Mouse (Mus musculus): ENCODE results near the gene Insm2.
"Not testable (repeated sequence)": the region's sequence is repeated elsewhere in the genome, so short reads cannot be mapped to it uniquely, and the experiment has no call there.

Gene Insm2

DNA sequence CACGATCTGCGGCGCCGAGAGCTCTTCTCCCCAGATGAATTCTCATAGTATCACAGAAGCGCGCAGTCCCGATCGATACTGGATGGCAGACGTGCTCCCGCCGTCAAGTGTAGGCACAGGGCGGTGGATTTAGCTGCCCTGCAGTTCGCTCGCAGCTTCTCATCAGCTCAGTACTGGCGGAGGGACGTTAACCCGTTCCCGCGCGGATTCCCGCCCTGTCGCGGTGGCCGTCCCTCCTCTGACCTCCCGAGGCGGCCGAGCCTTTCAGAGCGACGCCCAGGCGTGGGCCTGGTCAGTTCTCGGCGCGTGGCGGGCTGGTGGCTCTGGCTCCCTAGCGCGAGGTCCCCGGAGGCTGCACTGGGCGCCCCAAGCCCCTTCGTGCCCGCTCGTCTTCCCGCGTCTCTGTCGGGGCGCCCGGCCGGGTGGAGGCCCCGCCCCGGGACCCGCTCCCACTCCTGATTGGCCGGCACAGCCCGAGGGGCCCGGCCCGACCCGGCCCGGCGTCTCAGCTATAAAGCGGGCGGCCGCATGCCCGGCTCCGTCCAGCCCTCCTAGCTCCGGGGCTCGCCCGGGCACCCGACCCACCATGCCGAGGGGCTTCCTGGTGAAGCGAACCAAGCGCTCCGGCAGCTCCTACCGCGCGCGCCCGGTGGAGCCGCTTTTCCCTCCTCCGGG, at the start of gene Insm2:
Insm2 (plus strand) TSS at position 541 of the 675 bp plus-strand sequence.
- DNase-seq (ENCODE audit: low spot score) = no peak

DNA sequence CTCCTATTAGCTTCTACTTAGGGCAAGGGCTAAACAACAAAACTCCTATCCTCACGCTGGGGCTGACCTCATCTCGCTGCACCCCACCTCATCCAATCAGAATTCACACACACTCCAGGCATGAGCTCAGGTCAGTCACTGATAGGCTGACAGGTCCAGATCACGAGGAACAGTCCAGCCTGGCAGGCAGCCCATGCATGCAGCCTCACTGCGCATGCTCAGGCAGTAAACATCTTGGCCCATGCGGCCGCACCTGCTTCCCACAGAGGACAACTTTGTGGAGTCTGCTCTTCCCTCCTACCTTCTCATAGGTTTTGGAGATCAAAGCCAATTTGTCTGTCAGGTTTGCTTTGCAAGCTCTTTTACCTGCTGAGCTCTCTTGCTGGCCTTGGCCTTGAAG, 44.3 kb upstream of the Insm2 start:
- DNase-seq (ENCODE audit: low spot score) = not testable (repeated sequence)

DNA sequence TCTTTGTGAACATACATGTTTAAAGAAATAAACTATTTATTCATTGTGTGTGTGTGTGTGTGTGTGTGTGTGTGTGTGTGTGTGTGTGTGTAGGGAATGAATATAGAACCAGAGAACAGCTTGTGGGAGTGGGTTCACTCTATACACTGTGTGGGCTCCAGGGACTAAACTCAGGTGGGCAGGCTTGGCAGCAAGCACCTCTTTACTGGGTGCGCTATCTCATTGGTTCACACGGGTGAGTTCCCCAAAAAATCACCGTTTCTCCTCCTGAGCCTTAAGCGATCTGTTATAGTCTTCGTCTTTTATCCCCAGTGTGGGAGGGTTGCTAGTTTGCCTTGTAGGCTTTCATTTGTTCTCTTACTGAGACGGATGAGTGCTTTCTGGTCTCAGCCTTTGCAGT, 41.4 kb upstream of the Insm2 start:
- DNase-seq (ENCODE audit: low spot score) = no peak

DNA sequence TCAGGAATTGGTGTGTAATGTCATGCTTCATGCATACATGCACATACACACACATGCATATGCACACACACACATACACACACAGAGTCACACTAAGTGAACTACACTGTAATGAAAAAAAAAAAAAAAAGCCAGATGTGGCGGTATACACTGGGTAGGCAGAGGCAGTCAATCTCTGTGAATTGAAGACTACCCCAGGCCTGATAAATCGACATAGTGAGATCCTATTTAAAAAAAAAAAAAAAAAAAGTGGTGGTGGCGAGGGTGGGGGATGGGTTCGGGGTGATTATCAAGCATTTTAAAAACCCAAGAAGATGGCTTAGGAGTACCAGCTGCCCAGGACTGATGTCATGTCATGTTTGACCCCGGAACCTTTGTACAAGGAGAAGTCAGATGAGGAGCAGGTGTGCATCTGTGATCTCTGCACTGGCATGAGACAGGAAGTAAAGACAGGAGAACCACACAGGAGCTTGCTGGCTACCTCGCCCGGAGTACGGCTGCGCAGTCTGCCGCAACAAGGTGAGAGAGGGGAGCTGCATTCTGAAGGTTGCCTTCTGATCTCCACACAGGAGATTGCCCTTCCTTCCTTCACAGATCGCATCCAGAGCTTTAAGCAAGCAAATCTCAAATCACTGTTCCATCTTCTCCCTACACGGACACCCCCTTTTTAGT, 39.9 kb upstream of the Insm2 start:
- no peak for DNase-seq (ENCODE audit: low spot score)

DNA sequence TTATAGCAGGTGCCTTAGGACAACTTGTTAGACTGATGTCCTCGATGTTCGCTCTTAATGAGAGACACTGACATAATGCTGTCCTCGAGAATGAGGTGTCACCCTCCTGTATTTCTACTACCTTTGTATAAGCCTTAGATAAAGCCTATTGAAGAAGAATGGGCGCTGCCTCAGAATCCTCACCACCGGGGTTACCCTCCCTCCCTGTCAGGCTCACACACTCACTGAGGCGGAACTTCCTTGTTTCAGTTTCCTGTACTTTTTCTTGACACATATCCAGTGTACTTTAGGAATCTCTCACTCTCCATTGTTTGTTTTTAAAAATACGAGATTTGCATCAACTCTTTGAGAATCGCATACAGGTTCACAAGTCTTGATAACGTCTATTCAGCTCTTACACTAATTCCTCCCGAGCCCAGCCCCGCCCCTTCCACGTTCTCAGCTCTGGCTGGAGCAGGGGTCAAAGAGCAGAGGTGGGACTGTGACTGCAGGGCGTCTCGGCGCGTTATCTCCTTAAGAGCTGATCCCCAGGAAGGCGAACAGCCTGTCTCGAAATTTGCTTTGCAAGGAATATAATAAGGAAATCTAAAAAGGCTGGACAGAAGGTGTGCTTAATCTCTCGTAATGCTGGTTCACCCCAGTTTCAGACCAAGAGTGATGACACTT, 39.1 kb upstream of the Insm2 start:
- DNase-seq (ENCODE audit: low spot score) = no peak

DNA sequence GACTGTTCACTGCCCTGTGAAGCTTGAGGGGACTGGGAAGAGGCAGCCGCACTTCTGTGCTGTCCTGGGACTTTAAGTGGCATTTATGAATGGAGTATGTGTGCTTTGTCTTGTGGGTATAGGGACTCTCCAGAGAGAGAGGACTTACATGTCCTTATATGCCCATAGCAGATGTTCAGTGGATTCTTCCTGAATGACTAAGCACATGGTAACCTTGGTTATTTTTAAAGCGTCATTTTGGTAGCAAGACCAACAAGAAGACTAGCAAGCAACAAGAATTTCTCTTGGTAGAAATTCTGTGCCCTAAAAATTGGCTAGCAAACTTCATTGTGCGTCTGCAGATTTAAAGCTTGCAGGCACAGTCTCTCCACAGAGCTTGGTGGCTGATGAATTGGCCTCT, 35.5 kb upstream of the Insm2 start:
- DNase-seq (ENCODE audit: low spot score) = no peak

DNA sequence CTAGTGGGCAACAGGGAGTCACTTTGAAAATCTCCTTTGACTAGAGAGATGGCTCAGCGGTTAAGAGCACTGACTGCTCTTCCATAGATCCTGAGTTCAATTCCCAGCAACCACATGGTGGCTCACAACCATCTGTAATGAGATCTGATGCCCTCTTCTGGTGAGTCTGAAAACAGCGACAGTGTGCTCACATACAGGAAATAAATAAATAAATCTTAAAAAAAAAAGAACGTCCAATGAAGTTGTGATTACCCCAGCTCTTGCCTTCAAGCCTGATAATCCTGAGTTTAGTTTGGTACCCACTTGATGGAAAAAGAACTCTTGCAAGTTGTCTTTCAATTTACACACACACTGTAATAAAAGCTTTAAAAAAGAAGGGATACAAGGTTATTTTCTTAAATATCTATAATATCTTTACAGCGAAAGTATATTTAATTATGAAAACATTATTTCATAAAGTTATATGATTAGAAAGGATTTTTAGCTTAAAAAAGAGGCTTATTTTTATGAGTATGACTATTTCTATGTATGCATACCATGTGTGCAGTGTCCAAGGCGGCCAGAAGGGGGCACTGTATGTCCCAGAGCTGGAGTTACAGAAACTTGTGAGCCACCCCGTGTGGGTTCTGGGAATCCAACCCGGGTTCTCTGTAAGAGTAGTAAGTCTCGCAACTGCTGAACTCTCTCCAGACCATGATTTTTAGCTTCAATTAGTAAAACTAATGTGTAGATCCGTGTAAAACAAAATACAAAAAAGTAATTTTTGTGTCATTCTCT, 34.9 kb upstream of the Insm2 start:
- no peak for DNase-seq (ENCODE audit: low spot score)

DNA sequence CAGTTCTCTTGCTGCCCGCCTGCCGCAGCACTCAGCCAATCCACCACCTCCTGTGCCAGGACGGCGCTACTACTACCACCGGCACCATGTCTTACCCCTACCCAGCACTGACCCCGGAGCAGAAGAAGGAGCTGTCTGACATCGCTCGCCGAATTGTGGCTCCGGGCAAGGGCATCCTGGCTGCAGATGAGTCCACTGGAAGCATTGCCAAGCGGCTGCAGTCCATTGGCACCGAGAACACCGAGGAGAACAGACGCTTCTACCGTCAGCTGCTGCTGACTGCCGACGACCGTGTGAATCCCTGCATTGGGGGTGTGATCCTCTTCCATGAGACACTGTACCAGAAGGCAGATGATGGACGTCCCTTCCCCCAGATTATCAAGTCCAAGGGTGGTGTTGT, 34.0 kb upstream of the Insm2 start, which contains the start of gene Aldoart2:
Aldoart2 (plus strand) TSS at position 34 of the 400 bp plus-strand sequence.
- DNase-seq (ENCODE audit: low spot score) = no peak

DNA sequence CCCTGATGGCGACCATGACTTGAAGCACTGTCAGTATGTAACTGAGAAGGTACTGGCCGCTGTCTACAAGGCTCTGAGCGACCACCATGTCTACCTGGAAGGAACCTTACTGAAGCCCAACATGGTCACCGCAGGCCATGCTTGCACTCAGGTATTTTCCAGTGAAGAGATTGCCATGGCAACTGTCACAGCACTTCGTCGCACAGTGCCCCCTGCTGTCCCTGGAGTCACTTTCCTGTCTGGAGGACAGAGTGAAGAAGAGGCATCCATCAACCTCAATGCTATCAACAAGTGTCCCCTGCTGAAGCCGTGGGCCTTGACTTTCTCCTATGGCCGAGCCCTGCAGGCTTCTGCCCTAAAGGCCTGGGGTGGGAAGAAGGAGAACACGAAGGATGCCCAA, 33.4 kb upstream of the Insm2 start:
- no peak for DNase-seq (ENCODE audit: low spot score)

DNA sequence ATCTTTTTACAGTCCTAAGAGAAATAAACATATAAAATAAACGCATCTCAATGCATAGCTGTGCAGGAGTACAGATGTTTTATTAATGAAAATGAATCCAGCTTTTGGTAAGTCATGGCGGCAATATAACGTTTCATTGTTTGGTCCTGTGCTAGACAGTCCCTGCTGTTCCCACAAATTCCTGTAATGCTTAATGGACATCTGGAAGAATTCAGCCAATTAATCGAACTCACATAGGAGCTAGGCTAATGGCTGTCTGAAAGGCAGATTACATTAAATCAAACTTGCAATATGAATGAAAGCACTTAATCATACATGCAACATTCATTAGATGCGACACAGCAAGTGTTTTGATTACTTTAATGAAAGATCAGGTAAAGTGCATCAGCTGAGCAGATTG, 32.4 kb upstream of the Insm2 start:
- DNase-seq (ENCODE audit: low spot score) = no peak

DNA sequence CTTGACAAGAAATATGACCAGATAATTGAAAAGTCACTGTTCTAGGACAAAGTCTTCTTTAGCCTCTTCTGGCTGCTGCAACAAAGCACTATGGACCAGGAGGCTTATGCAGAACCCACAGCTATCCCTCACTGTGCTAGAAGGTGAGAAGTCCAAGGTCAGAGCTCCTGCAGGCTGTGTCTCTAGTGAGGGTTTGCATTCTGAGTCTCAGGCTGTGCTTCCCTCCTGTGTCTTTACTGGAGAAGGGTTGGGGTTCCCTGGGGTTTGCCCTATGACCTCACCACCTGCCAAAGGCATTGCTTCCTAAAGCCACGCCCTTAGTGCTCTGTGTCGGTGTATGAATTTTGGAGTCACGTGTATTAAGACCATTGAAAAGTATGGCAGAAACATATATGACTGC, 30.8 kb upstream of the Insm2 start:
- no peak for DNase-seq (ENCODE audit: low spot score)

DNA sequence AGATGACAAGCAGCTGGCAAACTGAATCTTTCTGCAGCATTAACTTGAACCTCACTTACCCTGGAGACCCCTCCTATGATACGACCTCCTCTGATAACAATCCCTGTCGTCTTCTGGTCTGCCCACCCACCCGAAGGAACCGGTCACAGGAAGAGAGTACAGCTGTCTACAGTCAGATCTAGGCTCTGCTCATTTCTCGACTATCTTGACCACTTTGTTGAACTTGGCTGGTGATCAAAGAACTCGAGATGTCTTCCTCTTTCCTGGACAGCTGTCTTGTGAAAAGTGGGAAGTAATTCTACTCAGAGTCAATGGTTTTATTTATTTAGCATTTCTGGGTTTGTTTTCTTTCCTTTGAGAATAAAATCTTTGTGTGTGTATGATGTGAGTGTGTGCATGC, 29.6 kb upstream of the Insm2 start:
- no peak for DNase-seq (ENCODE audit: low spot score)

DNA sequence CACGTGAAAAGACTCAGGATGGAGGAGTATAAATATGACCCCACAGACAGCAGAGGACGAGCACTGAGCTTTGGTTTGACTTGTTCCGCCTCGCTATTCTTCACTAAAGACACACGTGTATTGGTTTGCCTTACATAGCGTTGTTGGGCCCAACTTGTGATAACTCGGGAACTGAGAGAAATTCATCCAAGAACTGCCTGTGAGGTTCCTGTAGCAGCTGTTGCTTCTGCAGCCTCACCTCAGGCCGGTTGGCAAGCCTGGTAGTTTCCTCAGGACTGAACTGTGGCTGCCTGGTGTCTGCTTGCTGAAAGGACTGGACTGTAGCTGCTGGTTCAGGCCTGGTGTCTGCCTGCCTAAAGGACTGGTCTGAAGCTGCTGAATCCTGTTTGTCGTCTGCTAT, 28.6 kb upstream of the Insm2 start:
- DNase-seq (ENCODE audit: low spot score) = no peak

DNA sequence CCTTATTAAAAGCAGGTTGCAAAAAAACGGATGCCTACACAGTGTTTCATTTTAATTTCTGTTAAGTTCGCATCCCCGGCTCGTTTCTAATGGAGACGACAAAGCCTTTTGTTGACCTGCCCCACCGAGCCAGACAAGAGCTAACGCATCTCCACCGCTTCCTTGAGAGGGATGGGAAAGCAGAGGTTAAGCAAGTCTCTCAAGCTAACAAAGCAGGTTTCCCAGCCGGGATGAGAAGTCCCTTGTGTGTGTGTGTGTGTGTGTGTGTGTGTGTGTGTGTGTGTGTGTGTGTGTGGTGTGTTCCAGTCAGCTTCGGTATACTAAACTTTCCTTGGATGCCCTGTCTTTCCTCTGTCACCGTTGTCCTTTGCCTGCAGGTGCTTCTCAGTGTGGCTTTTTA, 28.0 kb upstream of the Insm2 start:
- no peak for DNase-seq (ENCODE audit: low spot score)

DNA sequence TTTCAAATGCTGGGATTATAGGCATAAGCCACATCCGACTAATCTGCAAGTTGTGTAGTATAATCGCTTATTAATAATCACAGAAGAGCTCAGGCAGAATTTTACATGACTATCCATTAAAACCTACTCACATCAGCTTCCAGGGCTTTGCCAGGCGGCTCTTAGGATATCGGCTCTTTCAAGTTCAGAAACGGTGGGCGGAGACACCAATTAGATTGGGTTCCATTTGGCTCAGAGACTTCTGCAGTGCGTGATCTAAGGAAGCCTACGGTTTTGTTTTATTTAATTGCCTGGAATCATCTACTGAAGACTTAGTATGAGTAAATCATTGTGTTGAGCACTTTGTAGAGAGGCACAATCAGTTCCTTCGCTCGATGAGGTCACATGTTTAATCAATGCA, 27.6 kb upstream of the Insm2 start:
- no peak for DNase-seq (ENCODE audit: low spot score)

DNA sequence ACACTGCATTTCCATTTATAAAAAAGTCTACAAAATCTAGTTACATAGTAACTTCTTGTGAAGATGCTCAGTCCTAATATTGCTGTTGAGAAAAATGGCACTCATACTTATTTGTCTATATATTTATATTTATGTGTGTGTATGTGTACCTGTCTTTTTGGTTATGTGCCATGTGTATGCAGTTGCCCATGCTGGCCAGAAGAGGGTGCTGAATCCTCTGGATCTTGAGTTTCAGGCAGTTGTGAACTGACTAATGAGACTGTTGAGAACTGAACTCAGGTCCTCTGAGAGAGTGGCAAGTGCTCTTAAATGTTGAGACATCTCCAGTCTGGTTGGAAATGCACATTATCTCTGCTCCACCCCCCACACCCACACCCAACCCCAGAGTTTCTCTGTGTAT, 26.1 kb upstream of the Insm2 start:
- DNase-seq (ENCODE audit: low spot score) = no peak

DNA sequence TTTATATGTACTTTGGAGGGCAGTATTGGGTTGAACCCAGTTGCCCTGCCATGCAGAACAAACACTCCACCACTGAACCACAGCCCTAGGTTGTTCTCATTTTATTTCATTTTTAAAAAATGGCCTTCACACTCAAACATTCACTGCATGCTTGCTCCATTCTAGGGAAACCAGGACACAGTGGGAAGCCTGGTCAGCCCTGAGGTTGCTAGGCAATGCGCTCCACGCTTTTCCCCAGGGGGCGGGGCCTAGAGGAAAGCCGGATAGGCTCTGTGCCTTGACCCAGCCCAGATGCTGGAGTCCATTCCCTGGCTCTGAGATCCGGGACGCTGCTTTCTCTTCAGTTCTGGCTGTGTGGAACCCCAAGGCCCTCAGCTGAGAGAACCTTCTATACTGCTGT, 25.4 kb upstream of the Insm2 start:
- DNase-seq (ENCODE audit: low spot score) = no peak

DNA sequence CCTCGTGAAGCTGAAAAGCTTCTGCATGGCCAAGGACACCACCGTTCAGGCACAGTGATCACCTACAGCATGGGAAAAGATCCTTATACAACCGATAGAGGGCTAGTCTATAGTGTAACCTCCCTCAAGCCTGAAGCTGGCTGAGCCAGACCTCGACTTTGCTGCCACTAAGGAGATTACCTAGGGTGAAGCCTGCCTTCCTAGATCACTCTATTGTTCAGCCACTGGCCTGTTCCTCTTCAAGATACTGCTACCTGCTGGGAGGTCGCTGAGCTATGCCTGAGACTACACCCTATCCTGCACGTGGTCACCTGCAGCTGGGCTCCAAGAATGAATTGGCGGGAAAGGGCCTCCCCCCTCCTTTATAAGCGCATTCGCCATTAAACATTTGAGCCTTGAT, 12.3 kb upstream of the Insm2 start:
- not testable (repeated sequence) for DNase-seq (ENCODE audit: low spot score)

DNA sequence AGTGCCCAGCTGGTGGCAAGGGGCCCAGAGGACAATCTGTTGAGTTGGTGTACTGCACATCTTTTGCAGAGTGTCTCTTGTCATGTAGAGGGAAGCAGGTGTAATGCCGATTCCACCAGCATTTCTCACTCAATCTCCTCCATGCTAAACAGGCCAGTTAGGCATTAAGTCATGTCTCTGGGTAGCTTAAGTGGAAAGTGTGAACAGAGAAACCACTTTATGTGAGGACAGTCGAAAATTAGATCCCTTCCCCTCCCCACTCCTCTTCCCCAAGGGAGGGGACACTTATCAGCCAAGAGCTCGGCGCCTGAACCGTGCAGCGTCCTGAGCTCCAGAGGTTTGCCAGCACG, 715 bp upstream of the Insm2 start:
- no peak for DNase-seq (ENCODE audit: low spot score)

DNA sequence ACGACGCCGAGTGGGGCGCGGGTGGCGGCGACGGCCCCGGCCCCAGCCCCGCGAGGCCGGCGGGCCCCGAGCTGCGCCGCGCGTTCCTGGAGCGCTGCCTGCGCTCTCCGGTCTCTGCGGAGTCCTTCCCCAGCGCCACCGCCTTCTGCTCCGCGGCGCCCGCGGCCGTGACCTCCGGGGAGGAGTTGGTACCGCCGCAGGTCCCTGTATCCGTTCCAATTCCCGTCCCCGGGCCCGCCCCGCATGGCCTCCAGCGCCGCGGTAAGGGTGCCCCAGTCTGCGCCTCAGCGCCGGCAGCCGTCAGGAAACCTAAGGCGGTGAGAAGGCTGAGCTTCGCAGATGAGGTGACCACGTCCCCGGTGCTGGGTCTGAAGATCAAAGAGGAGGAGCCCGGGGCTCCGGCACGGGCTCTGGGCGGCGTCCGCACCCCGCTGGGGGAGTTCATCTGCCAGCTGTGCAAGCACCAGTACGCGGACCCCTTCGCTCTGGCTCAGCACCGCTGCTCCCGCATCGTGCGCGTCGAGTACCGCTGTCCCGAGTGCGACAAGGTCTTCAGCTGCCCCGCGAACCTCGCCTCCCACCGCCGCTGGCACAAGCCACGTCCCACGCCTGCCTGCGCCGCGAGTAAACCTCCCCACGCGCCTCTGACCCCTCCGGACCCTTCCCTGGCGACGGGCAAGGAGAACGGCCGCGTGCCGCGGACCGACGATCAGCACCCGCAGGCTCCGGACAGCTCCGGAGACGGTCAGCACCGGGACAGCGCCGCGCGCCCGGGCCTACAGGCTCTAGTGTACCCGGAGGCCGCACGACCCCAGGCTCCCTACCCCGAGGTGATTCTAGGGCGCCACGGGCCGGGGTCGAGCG, 644 bp downstream of the Insm2 start:
- DNase-seq (ENCODE audit: low spot score) = peak; percentile 22

DNA sequence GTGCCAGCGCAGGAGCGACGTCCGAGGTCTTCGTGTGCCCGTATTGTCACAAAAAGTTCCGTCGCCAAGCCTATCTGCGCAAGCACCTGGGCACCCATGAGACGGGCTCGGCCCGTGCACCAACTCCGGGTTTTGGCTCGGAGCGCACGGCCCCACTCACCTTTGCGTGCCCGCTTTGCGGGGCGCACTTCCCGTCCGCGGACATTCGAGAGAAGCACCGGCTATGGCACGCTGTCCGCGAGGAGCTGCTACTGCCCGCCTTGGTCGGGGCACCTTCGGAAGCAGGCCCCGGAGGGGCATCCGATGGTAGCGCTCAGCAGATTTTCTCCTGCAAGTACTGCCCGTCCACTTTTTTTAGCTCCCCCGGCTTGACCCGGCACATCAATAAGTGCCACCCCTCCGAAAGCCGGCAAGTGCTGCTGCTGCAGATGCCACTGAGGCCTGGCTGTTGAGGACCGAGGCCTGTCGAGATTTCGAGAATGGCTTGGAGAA, 1.3 kb downstream of the Insm2 start:
- DNase-seq (ENCODE audit: low spot score) = no peak

DNA sequence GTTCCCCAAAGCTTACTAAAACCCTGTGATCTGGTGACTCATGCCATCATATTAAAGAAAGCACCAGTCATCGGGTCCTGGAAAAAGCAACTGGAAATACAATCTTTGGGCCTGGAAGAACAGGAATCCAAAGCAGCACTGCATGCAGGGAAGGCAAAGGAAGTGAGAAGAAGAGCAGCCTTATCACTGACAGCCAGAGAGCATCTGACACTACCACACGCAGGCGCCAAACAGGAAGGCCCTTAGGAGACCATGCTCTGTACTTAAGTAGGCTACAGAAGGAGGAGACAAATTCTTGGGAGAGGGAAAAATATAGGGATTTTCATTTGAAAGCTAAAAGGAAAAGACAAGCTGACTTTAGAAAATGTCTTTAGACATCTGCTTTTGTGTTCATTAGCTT, 5.2 kb downstream of the Insm2 start:
- DNase-seq (ENCODE audit: low spot score) = no peak

Data from c-Kit-positive CD71-positive TER-119-positive erythroid progenitor cells, embryonic 14.5 days (primary cell).